Mouse (Mus musculus): ENCODE results near the gene Calr4. TPM values are rescaled to one million over a fixed set of nuclear protein-coding genes. Genes with fewer than 3 reads are reported as not detected.

The Calr4 gene
- polyA plus RNA-seq, 1 experiment from 2014 or later: 0.13 TPM

GRCm38 (mm10) chr4:109241221-109241620, 6.9 kb downstream of the Calr4 start:
- no peak overlapping the region for H3K4me2 ChIP-seq (replicated peaks)
- H3K4me1 ChIP-seq (replicated peaks): no peaks in the 10 kb centered on the region
- no peak for ATAC-seq
- no peaks in the 10 kb centered on the region for H3K36me3 ChIP-seq
- H3K27ac ChIP-seq: no peak overlapping the region
- no peaks in the 10 kb centered on the region for H3K9me3 ChIP-seq
- H3K27me3 ChIP-seq (replicated peaks): no peaks in the 10 kb centered on the region
- H3K4me3 ChIP-seq (replicated peaks): no peak overlapping the region
- H3K9ac ChIP-seq: no peak overlapping the region

- no peak overlapping the region for H3K4me3 ChIP-seq (replicated peaks)
- no peaks in the 10 kb centered on the region for H3K4me1 ChIP-seq (replicated peaks)
- no peaks in the 10 kb centered on the region for H3K9me3 ChIP-seq
- H3K27ac ChIP-seq: no peak overlapping the region
- no peak overlapping the region for H3K9ac ChIP-seq
- H3K27me3 ChIP-seq (replicated peaks): no peaks in the 10 kb centered on the region
- ATAC-seq: no peak
- 43% methylated on average over 4 of the region's 4 CpGs for WGBS
- no peak overlapping the region for H3K4me2 ChIP-seq (replicated peaks)
- no peaks in the 10 kb centered on the region for H3K36me3 ChIP-seq
These were observed 7.6 kb downstream of the Calr4 start for GRCm38 (mm10) chr4:109241934-109242333.

GRCm38 (mm10) chr4:109244506-109244905, 10.2 kb downstream of the Calr4 start:
- Histone ChIP-seq H3K27me3 (replicated peaks) (no peaks in the 10 kb centered on the region), H3K4me3 (replicated peaks) (no peak overlapping the region), H3K9ac (no peak overlapping the region), H3K27ac (no peak overlapping the region), H3K4me1 (replicated peaks) (no peaks in the 10 kb centered on the region), H3K4me2 (replicated peaks) (no peak overlapping the region), H3K9me3 (no peaks in the 10 kb centered on the region), H3K36me3 (no peaks in the 10 kb centered on the region)
- no peak for ATAC-seq
- WGBS: 75% methylated on average over 7 of the region's 7 CpGs

GRCm38 (mm10) chr4:109245016-109245620, 10.8 kb downstream of the Calr4 start:
- Histone ChIP-seq H3K27ac (no peak overlapping the region), H3K4me1 (replicated peaks) (no peaks in the 10 kb centered on the region), H3K4me2 (replicated peaks) (no peak overlapping the region), H3K9me3 (no peaks in the 10 kb centered on the region), H3K36me3 (no peaks in the 10 kb centered on the region), H3K9ac (no peak overlapping the region), H3K27me3 (replicated peaks) (no peaks in the 10 kb centered on the region), H3K4me3 (replicated peaks) (no peak overlapping the region)
- WGBS: 82% methylated on average over 6 of the region's 6 CpGs
- ATAC-seq: no peak

GRCm38 (mm10) chr4:109251605-109252004, 17.3 kb downstream of the Calr4 start:
- ATAC-seq: no peak
- Histone ChIP-seq H3K27me3 (replicated peaks) (no peaks in the 10 kb centered on the region), H3K9ac (no peak overlapping the region), H3K9me3 (no peaks in the 10 kb centered on the region), H3K4me2 (replicated peaks) (no peak overlapping the region), H3K4me1 (replicated peaks) (peaks cover 4% of the 10 kb centered on the region; the same call in 1 of the 2 replicates), H3K36me3 (no peaks in the 10 kb centered on the region), H3K27ac (no peak overlapping the region), H3K4me3 (replicated peaks) (no peak overlapping the region)
- 39% methylated on average over 3 of the region's 3 CpGs for WGBS

GRCm38 (mm10) chr4:109252199-109252598, 17.9 kb downstream of the Calr4 start:
- WGBS: 76% methylated on average over 4 of the region's 4 CpGs
- Histone ChIP-seq H3K4me1 (replicated peaks) (peaks cover 4% of the 10 kb centered on the region; the same call in 1 of the 2 replicates), H3K4me3 (replicated peaks) (no peak overlapping the region), H3K4me2 (replicated peaks) (no peak overlapping the region), H3K36me3 (no peaks in the 10 kb centered on the region), H3K27ac (no peak overlapping the region), H3K9me3 (no peaks in the 10 kb centered on the region), H3K27me3 (replicated peaks) (no peaks in the 10 kb centered on the region), H3K9ac (no peak overlapping the region)
- ATAC-seq: no peak

- Histone ChIP-seq H3K27ac (peak overlapping the region; percentile 55; the same call in 1 of the 2 replicates), H3K4me2 (replicated peaks) (peak overlapping the region; percentile 24; the same call in 1 of the 2 replicates), H3K9ac (no peak overlapping the region), H3K4me3 (replicated peaks) (no peak overlapping the region), H3K4me1 (replicated peaks) (peaks cover 4% of the 10 kb centered on the region; the same call in 1 of the 2 replicates), H3K27me3 (replicated peaks) (no peaks in the 10 kb centered on the region), H3K9me3 (no peaks in the 10 kb centered on the region), H3K36me3 (no peaks in the 10 kb centered on the region)
- WGBS: 30% methylated on average over 11 of the region's 11 CpGs
- ATAC-seq: no peak; the same call in 1 of the 2 replicates
These were observed 19.4 kb downstream of the Calr4 start for GRCm38 (mm10) chr4:109253664-109254151.

GRCm38 (mm10) chr4:109254511-109254910, 20.2 kb downstream of the Calr4 start:
- WGBS: 79% methylated on average over 5 of the region's 5 CpGs
- H3K27ac ChIP-seq: no peak overlapping the region
- H3K4me2 ChIP-seq (replicated peaks): no peak overlapping the region
- peaks cover 4% of the 10 kb centered on the region; the same call in 1 of the 2 replicates for H3K4me1 ChIP-seq (replicated peaks)
- ATAC-seq: no peak
- no peaks in the 10 kb centered on the region for H3K9me3 ChIP-seq
- no peak overlapping the region for H3K9ac ChIP-seq
- H3K36me3 ChIP-seq: no peaks in the 10 kb centered on the region
- no peaks in the 10 kb centered on the region for H3K27me3 ChIP-seq (replicated peaks)
- H3K4me3 ChIP-seq (replicated peaks): no peak overlapping the region

- WGBS: 65% methylated on average over 2 of the region's 2 CpGs
- Histone ChIP-seq H3K27me3 (replicated peaks) (no peaks in the 10 kb centered on the region), H3K4me2 (replicated peaks) (no peak overlapping the region), H3K4me3 (replicated peaks) (no peak overlapping the region), H3K9me3 (no peaks in the 10 kb centered on the region), H3K27ac (no peak overlapping the region), H3K4me1 (replicated peaks) (peaks cover 4% of the 10 kb centered on the region; the same call in 1 of the 2 replicates), H3K36me3 (no peaks in the 10 kb centered on the region), H3K9ac (no peak overlapping the region)
- ATAC-seq: no peak
These were observed 21.0 kb downstream of the Calr4 start for GRCm38 (mm10) chr4:109255321-109255720.

- no peak overlapping the region for H3K9ac ChIP-seq
- H3K4me2 ChIP-seq (replicated peaks): no peak overlapping the region
- H3K36me3 ChIP-seq: no peaks in the 10 kb centered on the region
- H3K27me3 ChIP-seq (replicated peaks): no peaks in the 10 kb centered on the region
- ATAC-seq: no peak
- no peak overlapping the region for H3K27ac ChIP-seq
- peaks cover 4% of the 10 kb centered on the region; the same call in 1 of the 2 replicates for H3K4me1 ChIP-seq (replicated peaks)
- 87% methylated on average over 11 of the region's 11 CpGs for WGBS
- H3K9me3 ChIP-seq: no peaks in the 10 kb centered on the region
- H3K4me3 ChIP-seq (replicated peaks): no peak overlapping the region
These were observed 21.6 kb downstream of the Calr4 start for GRCm38 (mm10) chr4:109255727-109256417.

- Histone ChIP-seq H3K36me3 (no peaks in the 10 kb centered on the region), H3K4me1 (replicated peaks) (peaks cover under 1% of the 10 kb centered on the region; the same call in 1 of the 2 replicates), H3K9me3 (no peaks in the 10 kb centered on the region), H3K9ac (no peak overlapping the region), H3K27me3 (replicated peaks) (no peaks in the 10 kb centered on the region), H3K4me3 (replicated peaks) (no peak overlapping the region), H3K4me2 (replicated peaks) (no peak overlapping the region), H3K27ac (no peak overlapping the region)
- 78% methylated on average over 6 of the region's 6 CpGs for WGBS
- no peak for ATAC-seq
These were observed 22.5 kb downstream of the Calr4 start for GRCm38 (mm10) chr4:109256791-109257190.

GRCm38 (mm10) chr4:109257639-109258038, 23.4 kb downstream of the Calr4 start:
- Histone ChIP-seq H3K36me3 (no peaks in the 10 kb centered on the region), H3K9me3 (no peaks in the 10 kb centered on the region), H3K27ac (no peak overlapping the region), H3K4me3 (replicated peaks) (no peak overlapping the region), H3K4me2 (replicated peaks) (no peak overlapping the region), H3K4me1 (replicated peaks) (no peaks in the 10 kb centered on the region; the same call in 1 of the 2 replicates), H3K9ac (no peak overlapping the region), H3K27me3 (replicated peaks) (no peaks in the 10 kb centered on the region)
- ATAC-seq: peak; percentile 36

GRCm38 (mm10) chr4:109262068-109262467, 27.8 kb downstream of the Calr4 start:
- H3K4me2 ChIP-seq (replicated peaks): no peak overlapping the region
- WGBS: 52% methylated on average over 6 of the region's 6 CpGs
- H3K4me1 ChIP-seq (replicated peaks): no peaks in the 10 kb centered on the region
- no peaks in the 10 kb centered on the region for H3K9me3 ChIP-seq
- no peak for ATAC-seq
- no peaks in the 10 kb centered on the region for H3K36me3 ChIP-seq
- H3K27me3 ChIP-seq (replicated peaks): no peaks in the 10 kb centered on the region
- H3K27ac ChIP-seq: no peak overlapping the region
- H3K4me3 ChIP-seq (replicated peaks): no peak overlapping the region
- no peak overlapping the region for H3K9ac ChIP-seq
